Mouse (Mus musculus) cortical plate, adult 2 months (tissue): ENCODE data around the gene Tspyl3.

Experiments used
- CTCF ChIP-seq: fragments of 200-500 bp; IDR thresholded peaks from 2 replicates; pipeline ENCODE4 v1.5.1; 2011; ENCODE audit warnings: mild to moderate bottlenecking, control low read depth, low read length; ENCODE audit not compliant: insufficient read depth; ENCODE audit errors: extremely low read depth
- POLR2A ChIP-seq: fragments of 200-500 bp; IDR thresholded peaks from 2 replicates; pipeline ENCODE4 v1.6.1; 2011; ENCODE audit warnings: mild to moderate bottlenecking, low read length, control low read depth; ENCODE audit not compliant: insufficient read depth; ENCODE audit errors: extremely low read depth

DNA sequence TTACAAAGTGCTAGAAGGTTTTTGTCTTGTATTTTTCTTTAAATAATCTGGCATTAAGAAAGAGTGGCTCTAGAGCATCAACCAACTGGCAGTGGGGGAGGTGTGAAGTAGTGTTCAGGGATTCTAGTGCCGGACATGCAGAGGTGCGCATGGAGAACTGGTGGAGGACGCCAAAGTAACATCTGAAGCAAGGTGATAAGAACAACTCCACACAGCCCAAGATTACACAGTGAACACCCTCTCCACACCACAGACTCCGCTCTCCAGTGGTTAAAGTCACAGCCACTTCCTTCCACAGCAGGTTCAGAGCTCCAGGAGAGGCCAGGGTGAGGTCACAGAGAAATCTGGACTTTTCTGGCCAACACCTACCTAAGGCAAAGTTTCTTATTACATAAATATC is 2.7 kb upstream of the Tspyl3 start:
- no peak for TF ChIP-seq CTCF
- no peak for TF ChIP-seq POLR2A
